In genomic region chr6:97395477-97396350, GRCm38 (mm10) we compare ENCODE assay signal across 8 mouse cellular contexts.
DNase-seq lines count a peak whose midpoint lies in the region; ATAC-seq lines count a peak whose summit lies in the region.

No protein-coding gene starts in this region.

- 0 out of 2 replicates have a peak overlapping the region, but pooled peaks have one; percentile 7 for H3K4me3 ChIP-seq in heart, embryonic 16.5 days (ENCODE audit: low read length)
- H3K4me3 ChIP-seq in limb, embryonic 10.5 days: peak overlapping the region; percentile 26
- H3K4me3 ChIP-seq in neural tube, embryonic 13.5 days: no peak overlapping the region

- no peaks in the 10 kb centered on the region for H3K36me3 ChIP-seq in heart, embryonic 16.5 days (ENCODE audit: control insufficient read depth, insufficient read depth)
- H3K36me3 ChIP-seq in limb, embryonic 10.5 days: no peaks in the 10 kb centered on the region
- H3K36me3 ChIP-seq in neural tube, embryonic 13.5 days: no peaks in the 10 kb centered on the region

- peaks cover 13% of the 10 kb centered on the region for H3K4me1 ChIP-seq in heart, embryonic 16.5 days (ENCODE audit: control insufficient read depth, insufficient read depth, low read length)
- H3K4me1 ChIP-seq in limb, embryonic 10.5 days: peaks cover 25% of the 10 kb centered on the region
- peaks cover 60% of the 10 kb centered on the region for H3K4me1 ChIP-seq in neural tube, embryonic 13.5 days (replicated peaks)

- no peaks in the 10 kb centered on the region for H3K9me3 ChIP-seq in heart, embryonic 16.5 days (replicated peaks; ENCODE audit: control insufficient read depth, low read length)
- H3K9me3 ChIP-seq in limb, embryonic 10.5 days (replicated peaks): no peaks in the 10 kb centered on the region
- H3K9me3 ChIP-seq in neural tube, embryonic 13.5 days: no peaks in the 10 kb centered on the region

- peak overlapping the region; percentile 45 for H3K4me2 ChIP-seq in heart, embryonic 16.5 days (ENCODE audit: low read depth, low read length)
- H3K4me2 ChIP-seq in neural tube, embryonic 13.5 days: peak overlapping the region; percentile 24; the same call in 1 of the 2 replicates

- 32% methylated on average over 17 of the region's 17 CpGs for WGBS in heart, embryonic 16.5 days
- whole genome bisulfite sequencing in limb, embryonic 10.5 days: 19% methylated on average over 17 of the region's 17 CpGs
- 11% methylated on average over 17 of the region's 17 CpGs for WGBS in neural tube, embryonic 13.5 days

- ATAC-seq in heart, embryonic 16.5 days (replicated peaks; ENCODE audit: extremely low read depth, insufficient read depth, low FRiP score): no peak
- ATAC-seq in neural tube, embryonic 13.5 days (ENCODE audit: low read depth): no peak

- H3K27ac ChIP-seq in heart, embryonic 16.5 days (ENCODE audit: low read length): no peak overlapping the region
- peak overlapping the region; percentile 56; the same call in 1 of the 2 replicates for H3K27ac ChIP-seq in limb, embryonic 10.5 days
- H3K27ac ChIP-seq in neural tube, embryonic 13.5 days (replicated peaks): peak overlapping the region; percentile 79

- peaks cover under 1% of the 10 kb centered on the region; the same call in 1 of the 2 replicates for H3K27me3 ChIP-seq in heart, embryonic 16.5 days (ENCODE audit: control insufficient read depth, insufficient read depth, low read length)
- H3K27me3 ChIP-seq in limb, embryonic 10.5 days (ENCODE audit: low read depth, poor library complexity, severe bottlenecking): no peaks in the 10 kb centered on the region
- no peaks in the 10 kb centered on the region for H3K27me3 ChIP-seq in neural tube, embryonic 13.5 days

- intact Hi-C loops in gastrocnemius, postnatal 14 days (cut with DNase I; ENCODE audit: low total_unique reads): no loop called here

- peak; percentile 19 for DNase-seq in gastrocnemius, postnatal 14 days
- no peak for DNase-seq in gastrocnemius, adult 18-20 months (ENCODE audit: low spot score)
- DNase-seq in adrenal gland, postnatal 10 days: peak; percentile 66
- DNase-seq in limb, embryonic 10.5 days (ENCODE audit: low spot score): no peak
- DNase-seq in T-cell, adult 2 months (ENCODE audit: low spot score): no peak
- DNase-seq in layer of hippocampus, adult 11-12 months (ENCODE audit: low spot score): no peak

- no peak overlapping the region; the same call in 1 of the 2 replicates for H3K9ac ChIP-seq in heart, embryonic 16.5 days (ENCODE audit: low read length)
- H3K9ac ChIP-seq in neural tube, embryonic 13.5 days: no peak overlapping the region

Comparison
In these comparisons a context has a peak if more than half of its experiments do, and no peak if none do; other contexts are left out.
1. DNase-seq: peak in gastrocnemius, postnatal 14 days (single experiment) and adrenal gland, postnatal 10 days (single experiment); none in gastrocnemius, adult 18-20 months (single experiment), limb, embryonic 10.5 days (single experiment), T-cell, adult 2 months (single experiment) and layer of hippocampus, adult 11-12 months (single experiment).